Mouse (Mus musculus): ENCODE measurements around the gene Dact1.
A peak's percentile ranks its signal among the peaks of the same experiment; 100 is the strongest.

The Dact1 gene

DNA sequence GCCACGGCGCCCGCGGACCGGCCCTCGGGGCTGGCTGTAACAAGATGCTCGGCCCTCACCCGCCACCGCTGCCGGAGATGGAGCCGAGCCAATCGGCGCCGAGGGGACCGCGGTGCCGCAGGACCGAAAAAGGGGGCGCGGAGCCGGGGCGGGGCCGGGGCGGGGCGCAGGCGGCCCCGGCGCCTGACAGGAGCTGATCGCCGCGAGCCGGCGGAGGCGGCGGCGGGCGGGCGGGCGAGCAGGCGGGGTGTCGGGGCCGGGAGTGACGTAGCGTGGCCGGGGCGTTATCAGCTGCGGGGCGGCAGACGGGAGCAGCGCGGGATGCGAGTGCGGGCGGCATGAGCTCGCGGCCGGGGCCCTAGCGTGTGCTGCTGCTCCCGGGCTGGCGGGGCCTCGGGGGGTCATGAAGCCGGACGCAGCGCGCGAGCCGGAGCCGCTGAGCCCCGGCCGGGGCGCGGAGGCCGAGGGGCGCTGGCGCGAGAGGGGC, at the start of gene Dact1:
Gene Dact1 (plus strand): TSS at position 304 of the 487 bp plus-strand sequence.
- DNase-seq, result peak; percentile 63

- DNase-seq, result no peak
Measured at GRCm38 (mm10) chr12:71264211-71264610, 45.5 kb upstream of the Dact1 start.

GRCm38 (mm10) chr12:71269367-71269766, 40.3 kb upstream of the Dact1 start:
- no peak for DNase-seq

DNA sequence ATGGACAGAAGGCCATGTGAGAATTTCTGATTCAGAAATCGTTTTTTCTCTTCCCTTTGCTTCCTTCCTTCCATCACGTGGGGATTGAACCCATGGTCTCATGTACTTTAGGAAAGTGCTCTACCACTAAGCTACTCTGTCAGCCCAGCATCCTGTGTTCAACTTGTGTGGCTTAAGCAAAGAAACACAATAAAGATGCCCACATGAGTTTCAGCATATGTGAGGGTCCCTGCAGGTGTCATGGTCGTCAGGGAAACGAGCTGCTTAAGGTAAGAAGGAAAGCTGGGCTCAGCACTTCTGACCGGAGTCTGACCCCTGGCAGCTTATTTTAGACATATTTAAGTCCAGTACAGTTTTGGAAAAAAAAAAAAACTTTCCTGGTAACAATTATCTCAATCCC, 38.6 kb upstream of the Dact1 start:
- no peak for DNase-seq

GRCm38 (mm10) chr12:71274519-71275237, 35.0 kb upstream of the Dact1 start:
- DNase-seq, result no peak

GRCm38 (mm10) chr12:71275906-71276595, 33.6 kb upstream of the Dact1 start:
- DNase-seq, result no peak

DNA sequence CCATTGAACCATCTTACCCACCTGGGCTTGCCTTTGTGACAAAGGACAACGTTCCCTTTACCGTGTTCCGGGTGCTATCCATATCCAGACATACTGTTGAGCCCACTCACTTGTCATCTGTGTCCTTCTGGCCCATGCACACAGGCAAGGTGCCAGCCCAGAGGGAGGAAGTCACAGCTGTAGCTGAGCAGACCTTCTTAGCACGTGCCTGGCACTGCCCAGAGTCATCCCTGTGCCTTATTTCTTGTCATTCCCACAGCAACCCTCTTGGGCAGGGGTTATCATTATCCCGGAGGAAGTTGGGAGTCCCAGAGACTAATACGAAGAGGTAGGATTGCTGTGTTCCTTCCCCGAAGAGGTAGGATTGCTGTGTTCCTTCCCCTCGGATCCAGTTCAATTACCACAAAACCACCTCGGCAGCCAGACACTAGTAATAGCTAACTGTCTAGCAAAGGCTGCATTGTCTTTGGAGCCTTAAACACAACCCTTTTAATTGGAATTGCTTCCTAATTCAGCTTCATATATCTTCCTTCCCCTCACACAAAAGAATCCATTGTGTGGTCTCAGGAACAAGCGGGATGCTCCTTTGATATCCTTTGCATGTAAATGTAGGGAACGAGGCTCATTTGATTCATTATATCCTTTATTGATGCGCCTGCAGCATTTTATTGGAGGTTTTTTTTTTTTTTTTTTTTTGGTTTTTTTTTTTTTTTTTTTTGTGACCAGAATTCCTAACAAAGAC, 30.0 kb upstream of the Dact1 start:
- DNase-seq, result no peak

GRCm38 (mm10) chr12:71281201-71281768, 28.4 kb upstream of the Dact1 start:
- no peak for DNase-seq

- DNase-seq, result no peak
Measured at GRCm38 (mm10) chr12:71285399-71285798, 24.3 kb upstream of the Dact1 start.

GRCm38 (mm10) chr12:71290460-71290859, 19.2 kb upstream of the Dact1 start:
- DNase-seq, result no peak

DNA sequence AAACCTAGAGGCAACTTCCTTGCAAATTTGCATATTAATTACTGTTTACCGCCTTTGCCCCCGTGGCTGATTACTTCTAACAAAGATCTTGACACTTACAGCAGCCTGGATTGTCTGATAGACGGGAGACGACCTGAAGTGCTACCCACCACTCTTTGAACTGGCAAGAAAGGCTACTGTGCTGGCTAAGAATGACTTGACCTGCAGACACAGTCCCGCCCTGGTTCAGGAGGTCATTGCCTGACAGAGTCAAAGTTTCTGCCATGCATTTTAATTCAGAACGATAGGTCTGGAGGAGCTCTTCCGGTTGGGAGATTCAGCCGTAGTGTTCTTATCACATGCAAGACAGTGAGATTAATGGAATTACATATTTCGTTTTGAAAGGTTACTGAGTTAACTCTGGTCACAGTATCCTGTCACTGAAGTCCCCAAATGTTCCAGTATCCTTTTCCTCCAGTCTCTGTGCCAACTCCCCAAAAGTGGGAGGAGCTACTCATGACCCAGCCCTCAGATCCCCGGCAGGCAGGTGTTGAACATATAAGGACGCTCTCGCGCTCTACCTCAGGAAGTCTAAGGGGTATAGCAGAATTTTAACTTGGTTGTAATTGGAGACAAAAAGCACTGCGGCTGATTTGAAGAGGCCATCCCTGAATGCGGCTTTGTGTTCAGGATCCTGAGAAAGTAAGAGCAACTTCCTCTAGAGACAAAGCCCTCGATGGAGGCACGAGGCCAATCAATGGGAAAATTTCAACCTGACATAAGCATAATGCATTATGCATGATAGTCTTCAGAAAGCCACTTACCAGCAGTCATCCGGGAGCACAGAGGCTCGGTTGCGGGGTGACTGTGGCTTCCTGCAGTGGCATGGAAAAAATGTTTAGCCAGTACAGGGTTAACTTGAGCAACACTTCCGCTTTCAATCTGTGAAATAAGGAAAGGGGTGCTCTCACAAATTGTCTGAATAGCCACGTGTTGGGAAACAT, 15.4 kb upstream of the Dact1 start:
- no peak for DNase-seq

DNA sequence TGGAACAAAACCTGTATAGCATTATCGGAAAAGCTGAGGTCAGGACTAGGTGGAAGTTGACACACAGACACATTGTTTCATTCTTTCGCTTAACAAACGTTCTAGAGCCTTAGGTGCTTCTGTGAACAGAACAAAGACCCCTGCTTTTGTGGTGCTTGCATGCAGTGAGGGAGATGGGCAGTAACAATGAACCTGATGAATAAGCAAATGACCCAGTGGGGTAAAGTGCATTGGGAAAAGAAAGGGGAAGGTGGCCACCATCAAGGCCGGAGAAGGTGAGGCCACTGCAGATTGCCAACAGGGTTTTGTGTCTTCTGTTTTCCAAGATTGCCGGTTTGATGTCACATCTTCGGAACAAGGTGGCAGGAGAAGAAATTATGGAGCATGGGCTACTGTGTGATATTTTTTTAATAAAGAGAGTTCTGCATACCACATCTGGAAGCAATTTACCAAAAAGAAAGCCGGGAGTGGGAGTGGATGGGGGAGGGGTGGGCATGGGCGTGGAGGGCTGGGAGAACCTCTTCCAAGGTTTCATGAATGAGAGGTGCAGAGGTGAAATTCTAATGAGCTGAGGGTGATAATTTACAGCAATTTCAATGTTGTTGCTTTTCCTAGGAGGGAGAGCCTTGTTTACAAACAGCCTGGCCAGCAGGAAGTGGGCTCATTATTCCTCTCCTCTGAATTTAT, 12.7 kb upstream of the Dact1 start:
- no peak for DNase-seq

DNA sequence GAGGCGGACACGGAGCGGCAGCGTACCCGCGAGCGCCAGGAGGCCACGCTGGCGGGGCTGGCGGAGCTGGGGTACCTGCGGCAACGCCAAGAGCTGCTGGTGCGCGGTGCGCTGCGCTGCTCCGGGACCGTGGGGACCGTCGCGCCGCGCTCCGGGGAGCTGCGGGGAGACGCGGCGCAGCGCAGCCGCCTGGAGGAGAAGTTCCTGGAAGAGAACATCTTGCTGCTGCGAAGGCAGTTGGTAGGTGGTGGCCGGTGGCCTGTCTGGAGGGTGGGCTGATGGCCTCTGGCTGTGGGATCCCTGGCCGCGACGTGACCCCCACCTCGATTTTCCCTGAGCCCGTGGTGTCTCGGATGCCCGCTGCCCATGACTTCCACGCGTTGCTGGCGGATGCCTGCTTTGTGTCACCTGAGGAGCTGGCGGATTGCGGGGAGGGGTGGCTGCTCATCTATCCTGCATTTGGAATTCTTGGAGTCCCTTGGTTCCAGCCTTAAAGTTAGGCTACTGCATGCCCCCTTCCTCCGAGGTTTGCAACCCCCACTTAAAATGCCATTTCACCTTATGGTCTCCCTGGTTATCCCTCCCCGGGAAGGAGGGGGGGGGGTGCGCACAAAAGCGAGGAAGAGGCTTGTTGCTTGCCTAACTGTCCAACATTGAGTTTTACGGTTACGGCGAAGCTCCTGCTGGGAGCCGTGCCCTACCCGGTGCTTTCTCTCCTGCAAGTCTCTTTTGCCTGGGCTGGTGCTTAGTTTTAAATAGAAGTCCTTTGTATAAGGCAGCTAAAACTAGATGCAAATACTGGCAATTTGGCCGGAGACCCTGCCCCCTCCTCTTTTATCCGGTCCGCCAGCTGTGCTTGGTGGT, 616 bp downstream of the Dact1 start:
- peak; percentile 29 for DNase-seq

- DNase-seq, result peak; percentile 68
Measured at GRCm38 (mm10) chr12:71311237-71311887, 1.7 kb downstream of the Dact1 start.

DNA sequence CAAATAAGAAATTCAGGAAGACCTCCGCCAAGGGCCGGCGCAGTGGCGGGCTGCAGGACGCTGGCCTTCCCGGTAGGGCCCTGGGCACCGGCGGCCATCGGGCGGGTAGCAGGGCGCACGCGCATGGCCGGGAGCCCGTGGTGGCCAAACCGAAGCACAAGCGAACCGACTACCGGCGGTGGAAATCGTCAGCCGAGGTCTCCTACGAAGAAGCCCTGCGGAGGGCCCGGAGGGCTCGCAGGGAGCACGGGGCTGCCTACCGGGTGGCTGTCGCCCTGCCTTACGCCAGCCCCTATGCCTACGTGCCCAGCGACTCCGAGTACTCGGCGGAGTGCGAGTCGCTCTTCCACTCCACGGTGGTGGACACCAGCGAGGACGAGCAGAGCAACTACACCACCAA, 8.6 kb downstream of the Dact1 start:
- DNase-seq, result no peak

DNA sequence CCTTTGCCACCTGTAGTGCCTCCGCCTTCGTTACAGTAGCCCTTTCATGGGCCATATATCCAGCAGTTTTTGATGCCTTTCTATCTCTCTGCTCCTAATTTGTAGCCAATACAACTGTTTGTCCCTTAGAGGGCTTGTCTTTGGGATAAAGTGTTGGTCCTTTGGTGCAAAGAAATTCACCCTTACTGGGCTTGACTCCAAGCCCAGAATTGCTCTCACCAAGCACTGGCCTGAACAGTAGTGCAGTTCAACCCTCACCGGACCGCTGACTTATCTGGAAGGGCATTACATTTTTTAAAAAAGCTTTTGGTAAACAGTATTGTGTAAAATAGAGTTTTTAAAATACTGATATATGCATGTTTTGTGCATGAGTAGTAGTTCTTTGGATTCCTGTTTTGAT, 9.9 kb downstream of the Dact1 start:
- DNase-seq, result no peak

GRCm38 (mm10) chr12:71332646-71333045, 23.0 kb downstream of the Dact1 start:
- DNase-seq, result no peak

GRCm38 (mm10) chr12:71333561-71333960, 23.9 kb downstream of the Dact1 start:
- DNase-seq, result no peak

DNA sequence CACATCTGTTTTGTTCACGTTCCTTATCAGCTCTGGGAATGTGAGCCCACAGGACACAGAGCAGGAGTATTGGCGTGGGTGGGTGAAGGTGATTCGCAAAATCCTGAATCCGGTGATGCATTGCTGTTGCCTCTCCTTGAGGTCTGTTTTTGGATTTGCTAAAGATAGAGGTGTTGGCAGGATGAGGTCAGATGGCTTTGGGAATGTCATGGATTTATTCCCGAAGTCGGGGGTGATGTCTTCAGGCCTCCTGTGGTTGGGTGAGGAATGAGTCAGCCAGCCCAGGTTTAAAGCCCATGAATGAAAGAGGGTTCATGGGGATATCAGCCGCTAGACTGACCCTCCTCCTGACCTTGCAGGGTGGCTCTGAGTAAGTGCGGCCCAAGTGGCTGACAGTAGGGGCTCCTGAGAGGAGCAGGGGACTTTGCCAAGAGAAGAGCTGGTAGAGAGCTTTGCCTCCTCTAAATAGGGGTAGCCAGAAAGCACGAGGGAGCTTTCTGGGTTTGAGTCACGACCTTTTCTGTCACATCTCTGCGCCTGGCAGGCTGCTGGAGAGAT, 27.4 kb downstream of the Dact1 start:
- DNase-seq, result no peak

Measured in kidney, adult 18-20 months (tissue).